In the genomic region with DNA sequence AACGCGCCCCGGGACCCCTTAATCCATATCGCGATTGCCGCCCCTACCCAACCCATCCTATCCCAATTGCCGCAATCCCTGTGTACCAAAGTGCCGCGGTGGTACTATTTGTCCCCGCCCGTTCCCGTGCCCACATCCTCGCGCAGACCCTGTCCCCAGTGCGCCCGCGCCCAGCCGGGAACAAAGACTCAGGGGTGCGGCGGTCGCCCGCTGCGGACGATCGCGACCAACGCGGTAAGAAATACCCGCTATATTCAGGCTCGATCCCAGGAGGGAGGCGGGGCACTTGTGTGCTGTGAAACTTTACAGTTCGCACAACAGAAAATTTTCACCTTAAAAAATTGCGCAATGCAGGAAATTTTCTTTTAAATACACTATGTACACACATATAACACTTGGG, we compare ENCODE assay signal across 8 mouse cellular contexts. TPM values are rescaled to one million over a fixed set of nuclear protein-coding genes. Genes with fewer than 3 reads are reported as not detected.
DNase-seq lines count a peak whose midpoint lies in the region; ATAC-seq and TF ChIP-seq lines count a peak whose summit lies in the region.

No protein-coding gene starts in this region.

- no peak overlapping the region for H3K27ac ChIP-seq in left cerebral cortex, adult 2 months
- H3K27ac ChIP-seq in embryonic facial prominence, embryonic 12.5 days: peak overlapping the region; percentile 88
- H3K27ac ChIP-seq in intestine, embryonic 16.5 days (ENCODE audit: low read length): no peak overlapping the region; the same call in 1 of the 2 replicates
- peak overlapping the region; percentile 85 for H3K27ac ChIP-seq in neural tube, embryonic 14.5 days (ENCODE audit: low read depth, low read length)

- H3K27me3 ChIP-seq in embryonic facial prominence, embryonic 12.5 days: no peaks in the 10 kb centered on the region
- H3K27me3 ChIP-seq in intestine, embryonic 16.5 days (replicated peaks; ENCODE audit: control insufficient read depth, insufficient read depth, low read length): no peaks in the 10 kb centered on the region
- no peaks in the 10 kb centered on the region for H3K27me3 ChIP-seq in neural tube, embryonic 14.5 days (ENCODE audit: control insufficient read depth, insufficient read depth, low read length)

- intact Hi-C loops in left cerebral cortex, adult 2 months (cut with DNase I): no loop called here
- intact Hi-C loops in left cerebral cortex, postnatal 10 days (cut with DNase I): no loop called here

- H3K9me3 ChIP-seq in embryonic facial prominence, embryonic 12.5 days: peaks cover 45% of the 10 kb centered on the region
- peaks cover 30% of the 10 kb centered on the region for H3K9me3 ChIP-seq in intestine, embryonic 16.5 days (ENCODE audit: control insufficient read depth, low read length)
- H3K9me3 ChIP-seq in neural tube, embryonic 14.5 days (ENCODE audit: control insufficient read depth, low read length): peaks cover 2% of the 10 kb centered on the region

- 41% methylated on average over 33 of the region's 33 CpGs for WGBS in embryonic facial prominence, embryonic 12.5 days
- 49% methylated on average over 33 of the region's 33 CpGs for WGBS in intestine, embryonic 16.5 days
- whole genome bisulfite sequencing in neural tube, embryonic 14.5 days: 46% methylated on average over 33 of the region's 33 CpGs

- peak overlapping the region; percentile 43 for H3K4me2 ChIP-seq in embryonic facial prominence, embryonic 12.5 days (replicated peaks)
- H3K4me2 ChIP-seq in intestine, embryonic 16.5 days (ENCODE audit: low read depth, low read length): peak overlapping the region; percentile 74
- H3K4me2 ChIP-seq in neural tube, embryonic 14.5 days (ENCODE audit: low read depth, low read length): peak overlapping the region; percentile 44; the same call in 1 of the 2 replicates

- peaks cover 45% of the 10 kb centered on the region for H3K4me1 ChIP-seq in embryonic facial prominence, embryonic 12.5 days
- peaks cover 18% of the 10 kb centered on the region for H3K4me1 ChIP-seq in intestine, embryonic 16.5 days (ENCODE audit: control insufficient read depth, insufficient read depth, low read length)
- H3K4me1 ChIP-seq in neural tube, embryonic 14.5 days (ENCODE audit: control insufficient read depth, insufficient read depth, low read length): peaks cover 18% of the 10 kb centered on the region

- peak overlapping the region; percentile 38 for H3K4me3 ChIP-seq in left cerebral cortex, adult 2 months
- peak overlapping the region; percentile 59 for H3K4me3 ChIP-seq in embryonic facial prominence, embryonic 12.5 days
- peak overlapping the region; percentile 52 for H3K4me3 ChIP-seq in intestine, embryonic 16.5 days (ENCODE audit: low read length)
- peak overlapping the region; percentile 55 for H3K4me3 ChIP-seq in neural tube, embryonic 14.5 days (ENCODE audit: low read depth, low read length)

- TF ChIP-seq CTCF in left cerebral cortex, adult 2 months (IDR thresholded peaks at IDR 0.05): no peak

- H3K9ac ChIP-seq in embryonic facial prominence, embryonic 12.5 days: peak overlapping the region; percentile 72
- H3K9ac ChIP-seq in intestine, embryonic 16.5 days (ENCODE audit: low read depth, low read length): peak overlapping the region; percentile 64
- H3K9ac ChIP-seq in neural tube, embryonic 14.5 days (replicated peaks; ENCODE audit: low read depth, low read length): peak overlapping the region; percentile 86

- peaks cover 77% of the 10 kb centered on the region for H3K36me3 ChIP-seq in embryonic facial prominence, embryonic 12.5 days
- peaks cover 33% of the 10 kb centered on the region for H3K36me3 ChIP-seq in intestine, embryonic 16.5 days (ENCODE audit: control insufficient read depth, insufficient read depth, low read length)
- peaks cover 8% of the 10 kb centered on the region; the same call in 1 of the 2 replicates for H3K36me3 ChIP-seq in neural tube, embryonic 14.5 days (ENCODE audit: control insufficient read depth, insufficient read depth, low read length)

- no peak for DNase-seq in left cerebral cortex, adult 2 months (ENCODE audit: extremely low spot score in 1 of 2, low spot score in 2 of 2)
- DNase-seq in left cerebral cortex, postnatal 10 days (ENCODE audit: extremely low spot score in 1 of 2, low spot score in 2 of 2): no peak
- no peak for DNase-seq in urinary bladder, postnatal 10 days (ENCODE audit: low spot score)
- no peak for DNase-seq in T-cell, adult 2 months (ENCODE audit: low spot score)
- no peak for DNase-seq in retina, embryonic 14.5 days (ENCODE audit: low spot score)

- ATAC-seq in embryonic facial prominence, embryonic 12.5 days (ENCODE audit: insufficient number of reproducible peaks, insufficient read depth, low FRiP score, low TSS enrichment): no peak
- no peak for ATAC-seq in intestine, embryonic 16.5 days
- ATAC-seq in neural tube, embryonic 14.5 days (ENCODE audit: low read depth): peak; percentile 16

RNA-seq across cellular contexts. Expression of a gene that starts 0.4 kb away (rescaled TPM):
- 100 to 1,000 TPM; 225 to 280 TPM for total RNA-seq in left cerebral cortex, adult 2 months (2021)
- 100 to 1,000 TPM; 562 to 692 TPM for total RNA-seq in left cerebral cortex, postnatal 10 days (2021)
- polyA plus RNA-seq in embryonic facial prominence, embryonic 12.5 days (2016; fragmentation: Nextera tagmentation; extraction: Ambion mirVana): 1,910 and 2,445 TPM in 2 replicates
- 302 and 323 TPM in 2 replicates for polyA plus RNA-seq in intestine, embryonic 16.5 days (2015; fragmentation: Nextera tagmentation; extraction: Ambion mirVana)
- 2,798 and 3,566 TPM in 2 replicates for polyA plus RNA-seq in neural tube, embryonic 14.5 days (2014; fragmentation: Nextera tagmentation; extraction: Ambion mirVana)

RNA-seq across cellular contexts. Expression of a gene that starts 10.8 kb away (rescaled TPM):
- 100 to 1,000 TPM; 109 to 111 TPM for total RNA-seq in left cerebral cortex, adult 2 months (2021)
- total RNA-seq in left cerebral cortex, postnatal 10 days (2021): 100 to 1,000 TPM; 136 TPM
- polyA plus RNA-seq in embryonic facial prominence, embryonic 12.5 days (2016; fragmentation: Nextera tagmentation; extraction: Ambion mirVana): 77.9 and 84.8 TPM in 2 replicates
- 39.0 and 42.0 TPM in 2 replicates for polyA plus RNA-seq in intestine, embryonic 16.5 days (2015; fragmentation: Nextera tagmentation; extraction: Ambion mirVana)
- polyA plus RNA-seq in neural tube, embryonic 14.5 days (2014; fragmentation: Nextera tagmentation; extraction: Ambion mirVana): 244 and 299 TPM in 2 replicates

Comparison
In these comparisons a context has a peak if more than half of its experiments do, and no peak if none do; other contexts are left out.
1. H3K27ac ChIP-seq: peak in embryonic facial prominence, embryonic 12.5 days (single experiment) and neural tube, embryonic 14.5 days (single experiment); none in left cerebral cortex, adult 2 months (single experiment) and intestine, embryonic 16.5 days (single experiment).
2. Peak in every context shown above with its lines, with median percentiles within 50 percentile points of each other: H3K4me3 ChIP-seq, H3K4me2 ChIP-seq and H3K9ac ChIP-seq.